Mouse (Mus musculus): Measurements from ENCODE around the gene Rnf208. TPM values are rescaled to one million over a fixed set of nuclear protein-coding genes. Genes with fewer than 3 reads are reported as not detected.
A peak's percentile ranks its signal among the peaks of the same experiment; 100 is the strongest.
"Not testable (repeated sequence)": the region's sequence is repeated elsewhere in the genome, so short reads cannot be mapped to it uniquely, and the experiment has no call there.

Gene Rnf208
- polyA plus RNA-seq, 1 experiment from 2014 or later = 21.8 TPM

DNA sequence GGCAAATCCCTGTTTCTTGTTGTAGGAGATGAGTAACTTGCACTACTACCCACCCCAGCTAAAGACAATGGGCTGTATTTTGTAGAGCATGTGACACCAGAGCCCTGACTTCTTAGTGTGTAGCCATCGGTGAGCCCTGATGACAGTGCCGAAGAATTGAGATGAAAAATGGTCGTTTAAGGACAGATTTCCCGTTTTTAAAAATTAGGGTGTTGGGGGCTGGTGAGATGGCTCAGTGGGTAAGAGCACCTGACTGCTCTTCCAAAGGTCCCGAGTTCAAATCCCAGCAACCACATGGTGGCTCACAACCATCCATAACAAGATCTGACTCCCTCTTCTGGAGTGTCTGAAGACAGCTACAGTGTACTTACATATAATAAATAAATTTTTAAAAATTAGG is 15.2 kb downstream of the Rnf208 start:
- not testable (repeated sequence) for H3K9ac ChIP-seq; H3K4me3 ChIP-seq (replicated peaks); H3K9me3 ChIP-seq (replicated peaks); H3K27me3 ChIP-seq; H3K4me2 ChIP-seq; H3K27ac ChIP-seq; ATAC-seq (replicated peaks; ENCODE audit: low FRiP score)
- Histone ChIP-seq H3K4me1 (peaks cover 24% of the 10 kb centered on the region), H3K36me3 (peaks cover 14% of the 10 kb centered on the region)
- WGBS = 84% methylated on average over 5 of the region's 5 CpGs

DNA sequence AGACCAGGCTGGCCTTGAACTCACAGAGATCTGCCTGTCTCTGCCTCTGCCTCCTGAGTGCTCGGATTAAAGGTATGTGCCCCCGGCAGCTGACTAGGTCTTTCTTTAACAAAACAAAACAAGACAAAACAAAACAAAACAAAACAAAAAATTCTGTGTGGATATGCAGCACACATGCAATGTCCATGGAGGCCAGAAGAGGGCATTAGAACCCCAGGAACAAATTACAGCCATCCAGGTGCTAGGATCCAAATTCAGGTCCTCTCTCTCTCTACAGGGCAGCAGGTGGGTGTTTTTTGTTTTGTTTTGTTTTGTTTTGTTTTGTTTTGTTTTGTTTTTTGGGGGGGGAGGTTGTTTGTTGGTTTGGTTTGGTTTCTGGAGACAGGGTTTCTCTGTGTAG is 16.8 kb downstream of the Rnf208 start:
- Histone ChIP-seq H3K36me3 (no peaks in the 10 kb centered on the region), H3K4me1 (peaks cover 36% of the 10 kb centered on the region), H3K27me3 (peaks cover 5% of the 10 kb centered on the region), H3K27ac (no peak overlapping the region), H3K9ac (no peak overlapping the region), H3K4me2 (no peak overlapping the region), H3K4me3 (replicated peaks) (no peak overlapping the region), H3K9me3 (replicated peaks) (no peaks in the 10 kb centered on the region)
- WGBS = 60% methylated on average over 2 of the region's 2 CpGs
- no peak for ATAC-seq (replicated peaks; ENCODE audit: low FRiP score)

GRCm38 (mm10) chr2:25261870-25262269 is 19.8 kb downstream of the Rnf208 start:
- peak; percentile 24 for ATAC-seq (replicated peaks; ENCODE audit: low FRiP score)
- peaks cover 48% of the 10 kb centered on the region for H3K4me1 ChIP-seq
- peak overlapping the region; percentile 97 for H3K4me2 ChIP-seq
- no peaks in the 10 kb centered on the region for H3K9me3 ChIP-seq (replicated peaks)
- H3K9ac ChIP-seq = peak overlapping the region; percentile 35; the same call in 1 of the 2 replicates
- peak overlapping the region; percentile 76 for H3K4me3 ChIP-seq (replicated peaks)
- H3K36me3 ChIP-seq = no peaks in the 10 kb centered on the region
- H3K27ac ChIP-seq = peak overlapping the region; percentile 42
- 51% methylated on average over 12 of the region's 12 CpGs for WGBS
- peaks cover 11% of the 10 kb centered on the region for H3K27me3 ChIP-seq

- no peaks in the 10 kb centered on the region for H3K9me3 ChIP-seq (replicated peaks)
- H3K27ac ChIP-seq = peak within 1 kb of the TSS; percentile 76
- H3K4me1 ChIP-seq = peaks cover 50% of the 10 kb centered on the region
- under 1% methylated on average over 39 of the region's 39 CpGs for WGBS
- H3K36me3 ChIP-seq = no peaks in the 10 kb centered on the region
- peak within 1 kb of the TSS; percentile 97 for H3K4me2 ChIP-seq
- H3K27me3 ChIP-seq = peaks cover 11% of the 10 kb centered on the region
- ATAC-seq (replicated peaks; ENCODE audit: low FRiP score) = peak; percentile 98
- peak within 1 kb of the TSS; percentile 76 for H3K4me3 ChIP-seq (replicated peaks)
- peak within 1 kb of the TSS; percentile 66 for H3K9ac ChIP-seq
Observed at GRCm38 (mm10) chr2:25262291-25262767, 20.3 kb downstream of the Rnf208 start, which contains the start of gene Tprn. Gene Tprn (plus strand): TSS chr2:25262618.

DNA sequence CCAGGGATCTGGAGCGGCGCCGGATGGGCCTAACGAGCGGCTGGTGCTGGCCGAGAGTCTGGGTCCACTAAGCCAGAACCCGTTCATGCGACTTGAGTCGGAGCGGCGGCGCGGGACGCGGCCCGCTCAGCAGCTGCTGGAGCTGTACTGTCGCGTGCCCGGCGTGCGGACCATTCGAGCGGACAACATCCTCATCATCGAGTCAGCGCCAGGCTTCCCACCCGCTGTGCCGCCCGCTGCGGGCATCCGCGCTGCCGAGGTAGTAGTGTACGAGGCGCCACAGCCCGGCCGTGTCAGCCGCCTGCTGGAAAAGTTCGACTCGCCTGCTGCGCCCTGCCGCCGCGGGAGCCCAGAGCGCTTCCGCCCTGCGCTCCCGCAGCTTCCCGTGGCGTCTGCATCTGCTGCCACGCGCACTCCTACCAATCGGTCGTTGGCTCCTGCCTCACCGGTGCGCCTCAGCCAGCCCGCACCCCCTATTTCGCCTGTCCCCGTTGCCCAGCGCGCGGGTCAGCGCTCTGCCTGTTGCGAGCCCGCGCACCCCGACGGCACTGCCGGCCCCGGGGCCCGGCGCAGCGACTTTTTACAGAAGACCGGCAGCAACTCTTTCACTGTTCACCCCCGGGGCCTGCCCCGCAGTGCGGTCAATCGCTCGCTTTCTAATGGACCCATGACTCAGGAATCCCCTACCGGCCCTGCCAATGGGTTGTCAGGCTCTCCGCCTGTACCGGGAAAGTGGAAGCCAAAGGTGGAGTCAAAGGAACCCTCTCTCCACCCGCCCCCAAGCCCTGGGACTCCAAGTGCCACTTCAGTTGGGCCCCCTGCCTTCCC is 21.0 kb downstream of the Rnf208 start:
- Histone ChIP-seq H3K9ac (peak overlapping the region; percentile 66), H3K36me3 (no peaks in the 10 kb centered on the region), H3K4me3 (replicated peaks) (peak overlapping the region; percentile 76), H3K4me1 (peaks cover 52% of the 10 kb centered on the region), H3K9me3 (replicated peaks) (no peaks in the 10 kb centered on the region), H3K27me3 (peaks cover 11% of the 10 kb centered on the region), H3K27ac (peak overlapping the region; percentile 76), H3K4me2 (peak overlapping the region; percentile 97)
- ATAC-seq (replicated peaks; ENCODE audit: low FRiP score) = peak; percentile 9; the same call in 1 of the 2 replicates
- under 1% methylated on average over 82 of the region's 82 CpGs for WGBS

GRCm38 (mm10) chr2:25263623-25264285 is 21.7 kb downstream of the Rnf208 start:
- peaks cover 52% of the 10 kb centered on the region for H3K4me1 ChIP-seq
- H3K36me3 ChIP-seq = peaks cover 4% of the 10 kb centered on the region
- H3K9ac ChIP-seq = peak overlapping the region; percentile 66
- H3K9me3 ChIP-seq (replicated peaks) = no peaks in the 10 kb centered on the region
- peaks cover 11% of the 10 kb centered on the region for H3K27me3 ChIP-seq
- peak overlapping the region; percentile 76 for H3K4me3 ChIP-seq (replicated peaks)
- H3K27ac ChIP-seq = no peak overlapping the region
- no peak for ATAC-seq (replicated peaks; ENCODE audit: low FRiP score)
- peak overlapping the region; percentile 97 for H3K4me2 ChIP-seq
- WGBS = 19% methylated on average over 12 of the region's 12 CpGs

DNA sequence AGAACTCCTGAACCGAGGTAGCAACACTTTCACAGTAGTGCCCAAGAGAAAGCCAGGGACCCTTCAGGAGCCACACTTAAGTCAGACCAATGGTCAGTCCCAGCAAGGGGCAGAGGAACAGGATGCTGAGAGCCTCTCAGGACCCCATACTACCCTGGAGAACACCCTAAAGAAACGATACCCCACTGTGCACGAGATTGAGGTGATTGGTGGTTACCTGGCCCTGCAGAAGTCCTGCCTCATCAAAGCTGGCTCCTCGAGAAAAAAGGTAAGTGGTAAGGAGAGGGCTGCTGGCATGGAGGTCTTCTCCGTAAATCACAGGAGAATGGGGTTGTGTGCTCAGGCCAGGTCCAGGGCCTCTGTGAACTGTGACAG is 22.2 kb downstream of the Rnf208 start:
- Histone ChIP-seq H3K36me3 (peaks cover 9% of the 10 kb centered on the region), H3K4me2 (peak overlapping the region; percentile 97), H3K4me1 (peaks cover 52% of the 10 kb centered on the region), H3K27me3 (peaks cover 11% of the 10 kb centered on the region), H3K9me3 (replicated peaks) (no peaks in the 10 kb centered on the region), H3K27ac (no peak overlapping the region), H3K9ac (peak overlapping the region; percentile 66; the same call in 1 of the 2 replicates), H3K4me3 (replicated peaks) (peak overlapping the region; percentile 76; the same call in 1 of the 2 replicates)
- no peak for ATAC-seq (replicated peaks; ENCODE audit: low FRiP score)
- WGBS = 78% methylated on average over 5 of the region's 5 CpGs

DNA sequence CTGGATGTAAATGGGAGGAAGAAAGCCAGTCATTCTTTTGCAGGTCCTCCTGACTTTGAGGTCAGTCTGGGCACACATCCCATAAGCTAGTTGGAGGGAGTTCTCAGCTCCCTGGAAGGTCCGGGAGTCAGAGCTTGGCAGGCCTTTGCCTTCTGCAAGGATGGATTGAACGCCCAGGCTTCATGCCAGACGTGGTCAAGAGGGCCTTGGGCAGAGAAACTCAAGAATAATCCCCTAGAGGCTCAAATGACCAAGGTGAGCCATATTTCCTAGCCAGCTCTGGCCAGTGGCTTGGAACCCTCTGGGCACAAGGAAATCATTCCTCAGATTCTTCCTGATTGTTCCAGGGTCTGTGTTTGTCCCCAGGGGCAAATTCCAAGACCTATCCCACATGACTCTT is 22.8 kb downstream of the Rnf208 start:
- peaks cover 52% of the 10 kb centered on the region for H3K4me1 ChIP-seq
- no peak overlapping the region for H3K27ac ChIP-seq
- peaks cover 11% of the 10 kb centered on the region for H3K27me3 ChIP-seq
- H3K4me2 ChIP-seq = peak overlapping the region; percentile 97; the same call in 1 of the 2 replicates
- peaks cover 15% of the 10 kb centered on the region for H3K36me3 ChIP-seq
- no peak for ATAC-seq (replicated peaks; ENCODE audit: low FRiP score)
- no peaks in the 10 kb centered on the region for H3K9me3 ChIP-seq (replicated peaks)
- 78% methylated on average over 3 of the region's 3 CpGs for WGBS
- H3K4me3 ChIP-seq (replicated peaks) = no peak overlapping the region
- no peak overlapping the region for H3K9ac ChIP-seq

- 71% methylated on average over 6 of the region's 6 CpGs for WGBS
- Histone ChIP-seq H3K9ac (peak overlapping the region; percentile 2; the same call in 1 of the 2 replicates), H3K4me2 (peak overlapping the region; percentile 97), H3K4me1 (peaks cover 59% of the 10 kb centered on the region), H3K9me3 (replicated peaks) (no peaks in the 10 kb centered on the region), H3K27me3 (peaks cover 11% of the 10 kb centered on the region), H3K4me3 (replicated peaks) (peak overlapping the region; percentile 10; the same call in 1 of the 2 replicates), H3K36me3 (peaks cover 25% of the 10 kb centered on the region), H3K27ac (no peak overlapping the region)
- ATAC-seq (replicated peaks; ENCODE audit: low FRiP score) = no peak
Observed at GRCm38 (mm10) chr2:25265897-25266656, 24.0 kb downstream of the Rnf208 start.

GRCm38 (mm10) chr2:25266720-25267119 is 24.7 kb downstream of the Rnf208 start:
- H3K9ac ChIP-seq = peak overlapping the region; percentile 2; the same call in 1 of the 2 replicates
- peaks cover 65% of the 10 kb centered on the region for H3K4me1 ChIP-seq
- peaks cover 11% of the 10 kb centered on the region for H3K27me3 ChIP-seq
- H3K4me2 ChIP-seq = peak overlapping the region; percentile 97; the same call in 1 of the 2 replicates
- WGBS = 33% methylated on average over 2 of the region's 2 CpGs
- ATAC-seq (replicated peaks; ENCODE audit: low FRiP score) = no peak
- no peak overlapping the region for H3K27ac ChIP-seq
- no peak overlapping the region for H3K4me3 ChIP-seq (replicated peaks)
- H3K36me3 ChIP-seq = peaks cover 25% of the 10 kb centered on the region
- no peaks in the 10 kb centered on the region for H3K9me3 ChIP-seq (replicated peaks)

DNA sequence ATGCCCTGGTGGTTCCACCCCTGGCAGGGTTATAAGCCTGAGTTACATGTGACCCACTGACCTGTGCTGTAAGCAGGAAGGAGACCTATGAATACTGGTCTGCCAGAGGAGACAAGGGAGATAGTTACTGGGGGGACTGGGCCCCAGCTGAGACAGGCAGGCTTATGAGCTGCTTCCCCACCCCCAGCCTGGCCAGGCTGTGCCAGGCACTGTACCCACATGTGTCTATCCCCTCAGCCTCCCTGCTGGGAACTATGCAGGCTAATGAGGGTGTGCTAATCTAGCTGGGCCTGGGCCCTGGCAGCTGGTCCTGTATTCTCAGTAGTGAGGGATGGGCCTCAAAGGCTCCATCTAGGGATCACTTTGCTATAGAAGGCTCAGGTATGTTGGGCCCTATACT is 25.2 kb downstream of the Rnf208 start:
- ATAC-seq (replicated peaks; ENCODE audit: low FRiP score) = no peak
- Histone ChIP-seq H3K9me3 (replicated peaks) (no peaks in the 10 kb centered on the region), H3K36me3 (peaks cover 25% of the 10 kb centered on the region), H3K27me3 (peaks cover 11% of the 10 kb centered on the region), H3K4me2 (no peak overlapping the region), H3K4me3 (replicated peaks) (no peak overlapping the region), H3K27ac (no peak overlapping the region), H3K9ac (no peak overlapping the region), H3K4me1 (peaks cover 61% of the 10 kb centered on the region)
